Mouse (Mus musculus) brain, embryonic 14.5 days (tissue): ENCODE data around the gene Vpreb3.

Experiments
- CTCF ChIP-seq: fragments of 200-500 bp; IDR thresholded peaks from 2 replicates; pipeline ENCODE4 v1.5.1; 2012; ENCODE audit warnings: inconsistent platforms, mild to moderate bottlenecking, moderate library complexity, borderline replicate concordance; ENCODE audit not compliant: insufficient read depth, insufficient read length; ENCODE audit errors: extremely low read depth
- POLR2A ChIP-seq: fragments of 200-500 bp; IDR thresholded peaks from 2 replicates; pipeline ENCODE4 v1.6.1; 2012; ENCODE audit warnings: mild to moderate bottlenecking, inconsistent platforms, borderline replicate concordance; ENCODE audit not compliant: poor library complexity, insufficient read depth, insufficient read length, severe bottlenecking; ENCODE audit errors: extremely low read depth

GRCm38 (mm10) chr10:75895730-75896129 lies 47.1 kb upstream of the Vpreb3 start:
- TF ChIP-seq POLR2A: no peak
- TF ChIP-seq CTCF: no peak
